Comparison of ENCODE assay signal across 17 mouse cellular contexts in the genomic region with DNA sequence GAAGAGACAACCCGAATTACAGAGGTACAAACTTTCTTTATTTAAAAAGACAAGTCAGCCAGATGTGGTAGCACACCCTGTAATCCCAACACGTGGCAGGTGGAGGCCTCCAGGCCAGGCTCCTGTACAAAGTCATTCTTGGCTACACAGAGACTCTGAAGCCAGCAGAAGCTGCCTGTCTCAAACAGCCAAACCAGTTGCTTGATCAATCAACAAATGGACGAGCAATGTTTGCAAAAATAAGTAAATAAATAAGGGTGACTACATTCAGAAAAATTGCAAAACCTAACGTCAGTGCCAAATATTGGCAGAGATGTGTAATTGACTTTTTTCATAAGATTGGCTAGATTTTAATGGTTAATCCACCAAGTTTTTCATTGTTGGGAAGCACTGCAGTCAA. TPM values are rescaled to one million over a fixed set of nuclear protein-coding genes. Genes with fewer than 3 reads are reported as not detected.
"Had no signal": no experiment of that assay in that cellular context is flagged by ENCODE, and none has a peak within 500 bp of the region (broad histone marks: within the 10 kb centered on the region; RNA-seq: fewer than 3 reads in every experiment).

No protein-coding gene starts in this region.

- DNase-seq: retina, postnatal 1 day; right cerebral cortex, adult 18-20 months; right cerebral cortex, postnatal 14 days; right cerebral cortex, postnatal 25 days; right cerebral cortex, postnatal 4 days; spleen, adult 18-20 months; thymus, adult 18-20 months; thymus, adult 2 months; thymus, postnatal 14 days; thymus, postnatal 25 days; thymus, postnatal 36 days; thymus, postnatal 4 days had no signal

- H3K4me2 ChIP-seq: neural tube, embryonic 13.5 days; neural tube, embryonic 15.5 days; stomach, embryonic 15.5 days had no signal

- H3K4me3 ChIP-seq: neural tube, embryonic 13.5 days; neural tube, embryonic 15.5 days; stomach, embryonic 15.5 days had no signal

- H3K9ac ChIP-seq: neural tube, embryonic 13.5 days; neural tube, embryonic 15.5 days; stomach, embryonic 15.5 days had no signal

- H3K9me3 ChIP-seq: neural tube, embryonic 13.5 days; neural tube, embryonic 15.5 days; stomach, embryonic 15.5 days had no signal

- H3K36me3 ChIP-seq: neural tube, embryonic 13.5 days; neural tube, embryonic 15.5 days; stomach, embryonic 15.5 days had no signal

- H3K27me3 ChIP-seq: stomach, embryonic 15.5 days had no signal

- H3K27ac ChIP-seq: neural tube, embryonic 13.5 days; neural tube, embryonic 15.5 days; stomach, embryonic 15.5 days; stomach, postnatal 0 days had no signal

RNA-seq across cellular contexts. Expression of gene Nr4a2, which starts 3.7 kb away (rescaled TPM):
- total RNA-seq: neutrophil, adult 5-6 weeks had no signal
